Mouse (Mus musculus) forebrain, embryonic 14.5 days (tissue): Measurements from ENCODE around the gene Sumf2. TPM values are rescaled to one million over a fixed set of nuclear protein-coding genes. Genes with fewer than 3 reads are reported as not detected.

Source experiments
- ATAC-seq: fragments of 200-750 bp; cut with Nextera tagmentation; 2 replicates; pipeline ENCODE4 v1.8.0; 2017; ENCODE audit warnings: mild to moderate bottlenecking, moderate library complexity
- DNase-seq: peaks from one replicate; pipeline ENCODE4 v3.0.0-alpha.2; 2015; ENCODE audit warnings: low spot score
- H3K27ac ChIP-seq: fragments of 300-500 bp; sonication (generic); 2 replicates; pipeline ENCODE4 v1.5.1; 2014; ENCODE audit warnings: low read depth, mild to moderate bottlenecking, control low read depth, low read length, moderate library complexity
- H3K27me3 ChIP-seq: fragments of 300-500 bp; sonication (generic); replicated peaks from 2 replicates; pipeline ENCODE4 v1.6.1; 2014; ENCODE audit warnings: low read length, control low read depth, mixed read lengths; ENCODE audit not compliant: control insufficient read depth, insufficient read depth
- H3K36me3 ChIP-seq: fragments of 300-500 bp; sonication (generic); 2 replicates; pipeline ENCODE4 v1.6.1; 2014; ENCODE audit warnings: low read length, control low read depth; ENCODE audit not compliant: control insufficient read depth, insufficient read depth
- H3K4me1 ChIP-seq: fragments of 300-500 bp; sonication (generic); 2 replicates; pipeline ENCODE4 v1.6.1; 2014; ENCODE audit warnings: antibody characterized with exemption, low read length, control low read depth; ENCODE audit not compliant: control insufficient read depth, insufficient read depth
- H3K4me2 ChIP-seq: fragments of 300-500 bp; sonication (generic); 2 replicates; pipeline ENCODE4 v1.6.1; 2014; ENCODE audit warnings: mild to moderate bottlenecking, control low read depth, low read length
- H3K4me3 ChIP-seq: fragments of 300-500 bp; sonication (generic); 2 replicates; pipeline ENCODE4 v1.5.1; 2014; ENCODE audit warnings: low read depth, low read length, control low read depth
- H3K9ac ChIP-seq: fragments of 300-500 bp; sonication (generic); 2 replicates; pipeline ENCODE4 v1.6.1; 2014; ENCODE audit warnings: mild to moderate bottlenecking, low read length, control low read depth, moderate library complexity
- H3K9me3 ChIP-seq: fragments of 300-500 bp; sonication (generic); replicated peaks from 2 replicates; pipeline ENCODE4 v1.6.1; 2016; ENCODE audit warnings: low read length, control low read depth, mixed read lengths; ENCODE audit not compliant: control insufficient read depth
- WGBS: fragments of 180-500 bp; shearing (Covaris S2); extraction: QIAGEN DNeasy Blood & Tissue Kit; methylation state at CpG from one replicate; pipeline ENCODE4 v1.1.7; 2014; 5-methylcytosine and 5-hydroxymethylcytosine counted together
- polyA plus RNA-seq: library from polyadenylated mRNA; unstranded; fragments of >200 nt; fragmentation: Nextera tagmentation; extraction: Ambion mirVana; gene quantifications from 2 replicates; pipeline ENCODE4 v1.2.1, GENCODE M21; 2014

The Sumf2 gene
- polyA plus RNA-seq: 22.1 and 25.9 TPM in 2 replicates

GRCm38 (mm10) chr5:129846752-129847557 lies at the start of gene Sumf2:
Gene Sumf2, plus strand, starts transcription at chr5:129846986.
- H3K9me3 ChIP-seq: no peaks in the 10 kb centered on the region
- peak within 1 kb of the TSS; percentile 75 for H3K27ac ChIP-seq
- no peaks in the 10 kb centered on the region for H3K27me3 ChIP-seq
- H3K4me2 ChIP-seq: peak within 1 kb of the TSS; percentile 61
- 14% methylated on average over 22 of the region's 22 CpGs for WGBS
- H3K36me3 ChIP-seq: peaks cover 20% of the 10 kb centered on the region
- peak within 1 kb of the TSS; percentile 75 for H3K9ac ChIP-seq
- peak within 1 kb of the TSS; percentile 59 for H3K4me3 ChIP-seq
- peaks cover 6% of the 10 kb centered on the region; the same call in 1 of the 2 replicates for H3K4me1 ChIP-seq
- peak; percentile 98 for ATAC-seq
- DNase-seq: peak; percentile 97

- WGBS: 98% methylated on average over 5 of the region's 5 CpGs
- H3K9ac ChIP-seq: no peak overlapping the region
- H3K27ac ChIP-seq: no peak overlapping the region
- no peaks in the 10 kb centered on the region for H3K9me3 ChIP-seq
- no peaks in the 10 kb centered on the region for H3K27me3 ChIP-seq
- no peak overlapping the region for H3K4me3 ChIP-seq
- H3K4me1 ChIP-seq: peaks cover 6% of the 10 kb centered on the region; the same call in 1 of the 2 replicates
- no peak for DNase-seq
- H3K4me2 ChIP-seq: no peak overlapping the region
- no peak for ATAC-seq
- peaks cover 20% of the 10 kb centered on the region for H3K36me3 ChIP-seq
These were observed 1.9 kb upstream of the Sumf2 start for GRCm38 (mm10) chr5:129844848-129845247.

GRCm38 (mm10) chr5:129847558-129847820 lies 703 bp downstream of the Sumf2 start:
- peaks cover 20% of the 10 kb centered on the region for H3K36me3 ChIP-seq
- no peak overlapping the region for H3K27ac ChIP-seq
- WGBS: 70% methylated on average over 8 of the region's 8 CpGs
- no peak for ATAC-seq
- no peak for DNase-seq
- peaks cover 6% of the 10 kb centered on the region; the same call in 1 of the 2 replicates for H3K4me1 ChIP-seq
- H3K9me3 ChIP-seq: no peaks in the 10 kb centered on the region
- peak overlapping the region; percentile 59 for H3K4me3 ChIP-seq
- peak overlapping the region; percentile 75 for H3K9ac ChIP-seq
- no peaks in the 10 kb centered on the region for H3K27me3 ChIP-seq
- peak overlapping the region; percentile 61 for H3K4me2 ChIP-seq

GRCm38 (mm10) chr5:129855163-129855562 lies 8.4 kb downstream of the Sumf2 start:
- Histone ChIP-seq H3K4me1 (no peaks in the 10 kb centered on the region), H3K27me3 (no peaks in the 10 kb centered on the region), H3K4me2 (no peak overlapping the region), H3K36me3 (peaks cover 53% of the 10 kb centered on the region), H3K27ac (no peak overlapping the region), H3K9ac (no peak overlapping the region), H3K4me3 (no peak overlapping the region), H3K9me3 (no peaks in the 10 kb centered on the region)
- DNase-seq: no peak
- 40% methylated on average over 5 of the region's 5 CpGs for WGBS
- no peak for ATAC-seq

GRCm38 (mm10) chr5:129856414-129856813 lies 9.6 kb downstream of the Sumf2 start:
- no peaks in the 10 kb centered on the region for H3K4me1 ChIP-seq
- ATAC-seq (no peak), DNase-seq (no peak)
- H3K4me3 ChIP-seq: no peak overlapping the region
- no peaks in the 10 kb centered on the region for H3K27me3 ChIP-seq
- no peak overlapping the region for H3K4me2 ChIP-seq
- H3K27ac ChIP-seq: no peak overlapping the region
- no peak overlapping the region for H3K9ac ChIP-seq
- peaks cover 63% of the 10 kb centered on the region for H3K36me3 ChIP-seq
- no peaks in the 10 kb centered on the region for H3K9me3 ChIP-seq
- 85% methylated on average over 5 of the region's 5 CpGs for WGBS

GRCm38 (mm10) chr5:129862325-129862724 lies 15.5 kb downstream of the Sumf2 start:
- no peak overlapping the region for H3K27ac ChIP-seq
- H3K9me3 ChIP-seq: no peaks in the 10 kb centered on the region
- DNase-seq (no peak), ATAC-seq (no peak)
- H3K9ac ChIP-seq: no peak overlapping the region
- H3K27me3 ChIP-seq: no peaks in the 10 kb centered on the region
- H3K4me2 ChIP-seq: no peak overlapping the region
- H3K36me3 ChIP-seq: peaks cover 41% of the 10 kb centered on the region
- no peaks in the 10 kb centered on the region for H3K4me1 ChIP-seq
- WGBS: 98% methylated on average over 6 of the region's 6 CpGs
- no peak overlapping the region for H3K4me3 ChIP-seq

- H3K4me3 ChIP-seq: no peak overlapping the region
- no peaks in the 10 kb centered on the region for H3K27me3 ChIP-seq
- no peak overlapping the region for H3K4me2 ChIP-seq
- DNase-seq (peak; percentile 34), ATAC-seq (no peak)
- H3K9ac ChIP-seq: no peak overlapping the region
- H3K36me3 ChIP-seq: peaks cover 24% of the 10 kb centered on the region
- H3K9me3 ChIP-seq: no peaks in the 10 kb centered on the region
- H3K27ac ChIP-seq: no peak overlapping the region
- WGBS: 17% methylated on average over 18 of the region's 18 CpGs
- no peaks in the 10 kb centered on the region for H3K4me1 ChIP-seq
These were observed 17.7 kb downstream of the Sumf2 start for GRCm38 (mm10) chr5:129864467-129864866.

GRCm38 (mm10) chr5:129865841-129866240 lies 19.1 kb downstream of the Sumf2 start:
- Histone ChIP-seq H3K27ac (no peak overlapping the region), H3K4me1 (no peaks in the 10 kb centered on the region), H3K9me3 (no peaks in the 10 kb centered on the region), H3K27me3 (no peaks in the 10 kb centered on the region), H3K9ac (no peak overlapping the region), H3K4me2 (no peak overlapping the region), H3K36me3 (0 out of 2 replicates have a peak, but pooled peaks cover 11% of the 10 kb centered on the region), H3K4me3 (no peak overlapping the region)
- ATAC-seq: no peak
- WGBS: 92% methylated on average over 12 of the region's 12 CpGs
- no peak for DNase-seq

GRCm38 (mm10) chr5:129869238-129869995 lies 22.6 kb downstream of the Sumf2 start:
- H3K4me2 ChIP-seq: no peak overlapping the region
- no peak overlapping the region for H3K27ac ChIP-seq
- H3K27me3 ChIP-seq: no peaks in the 10 kb centered on the region
- 88% methylated on average over 19 of the region's 19 CpGs for WGBS
- ATAC-seq (no peak), DNase-seq (no peak)
- no peak overlapping the region for H3K4me3 ChIP-seq
- H3K36me3 ChIP-seq: no peaks in the 10 kb centered on the region
- no peak overlapping the region for H3K9ac ChIP-seq
- H3K4me1 ChIP-seq: no peaks in the 10 kb centered on the region
- no peaks in the 10 kb centered on the region for H3K9me3 ChIP-seq
